Mouse (Mus musculus): ENCODE measurements around the gene Dagla.

Dagla gene

GRCm38 (mm10) chr19:10304810-10305544 lies at the start of gene Dagla:
TSS of gene Dagla (minus strand) at chr19:10304877.
- DNase-seq = peak; percentile 81 to 84

- no peak for DNase-seq
Observed at GRCm38 (mm10) chr19:10352218-10352617, 47.5 kb upstream of the Dagla start.

GRCm38 (mm10) chr19:10347628-10348273 lies 43.1 kb upstream of the Dagla start:
- DNase-seq = no peak

- no peak for DNase-seq
Observed at GRCm38 (mm10) chr19:10345696-10346095, 41.0 kb upstream of the Dagla start.

GRCm38 (mm10) chr19:10343866-10344265 lies 39.2 kb upstream of the Dagla start:
- DNase-seq = no peak

- no peak for DNase-seq
Observed at GRCm38 (mm10) chr19:10341817-10342439, 37.3 kb upstream of the Dagla start.

- DNase-seq = peak; percentile 30 to 38
Observed at GRCm38 (mm10) chr19:10341152-10341551, 36.5 kb upstream of the Dagla start.

GRCm38 (mm10) chr19:10340661-10341060 lies 36.0 kb upstream of the Dagla start:
- DNase-seq = no peak

- no peak for DNase-seq
Observed at GRCm38 (mm10) chr19:10339271-10339670, 34.6 kb upstream of the Dagla start.

GRCm38 (mm10) chr19:10338724-10339123 lies 34.0 kb upstream of the Dagla start:
- DNase-seq = no peak

- no peak for DNase-seq
Observed at GRCm38 (mm10) chr19:10334467-10334866, 29.8 kb upstream of the Dagla start.

- peak; percentile 54 to 63 for DNase-seq
Observed at GRCm38 (mm10) chr19:10333545-10334252, 29.0 kb upstream of the Dagla start.

- DNase-seq = no peak
Observed at GRCm38 (mm10) chr19:10331706-10332105, 27.0 kb upstream of the Dagla start.

- DNase-seq = no peak
Observed at GRCm38 (mm10) chr19:10329033-10329432, 24.4 kb upstream of the Dagla start.

- no peak for DNase-seq
Observed at GRCm38 (mm10) chr19:10326609-10327008, 21.9 kb upstream of the Dagla start.

- no peak for DNase-seq
Observed at GRCm38 (mm10) chr19:10323860-10324259, 19.2 kb upstream of the Dagla start.

GRCm38 (mm10) chr19:10323362-10323837 lies 18.7 kb upstream of the Dagla start:
- DNase-seq = no peak

- no peak for DNase-seq
Observed at GRCm38 (mm10) chr19:10317795-10318194, 13.1 kb upstream of the Dagla start.

- no peak for DNase-seq
Observed at GRCm38 (mm10) chr19:10317358-10317757, 12.7 kb upstream of the Dagla start.

GRCm38 (mm10) chr19:10316956-10317355 lies 12.3 kb upstream of the Dagla start:
- no peak for DNase-seq

- DNase-seq = no peak
Observed at GRCm38 (mm10) chr19:10312072-10312471, 7.4 kb upstream of the Dagla start.

- DNase-seq = no peak
Observed at GRCm38 (mm10) chr19:10308990-10309389, 4.3 kb upstream of the Dagla start.

- DNase-seq = no peak
Observed at GRCm38 (mm10) chr19:10307941-10308340, 3.3 kb upstream of the Dagla start.
